Mouse (Mus musculus) stomach, postnatal 0 days (tissue): ENCODE data around the gene Ppp6r3. TPM values are rescaled to one million over a fixed set of nuclear protein-coding genes. Genes with fewer than 3 reads are reported as not detected.

Source experiments
- ATAC-seq: fragments of 200-750 bp; cut with Nextera tagmentation; 2 replicates; pipeline ENCODE4 v1.8.0; 2017; ENCODE audit not compliant: low FRiP score, low TSS enrichment
- DNase-seq: peaks from one replicate; pipeline ENCODE4 v3.0.0-alpha.2; 2016; ENCODE audit warnings: low spot score
- H3K27ac ChIP-seq: fragments of 300-500 bp; sonication (generic); replicated peaks from 2 replicates; pipeline ENCODE4 v1.5.1; 2014; ENCODE audit warnings: mild to moderate bottlenecking, control low read depth
- H3K27me3 ChIP-seq: fragments of 300-500 bp; sonication (generic); 2 replicates; pipeline ENCODE4 v1.6.1; 2014; ENCODE audit warnings: low read length; ENCODE audit not compliant: control insufficient read depth, insufficient read depth
- H3K36me3 ChIP-seq: fragments of 300-500 bp; sonication (generic); 2 replicates; pipeline ENCODE4 v1.6.1; 2014; ENCODE audit warnings: low read length, mixed read lengths; ENCODE audit not compliant: control insufficient read depth, insufficient read depth
- H3K4me1 ChIP-seq: fragments of 300-500 bp; sonication (generic); replicated peaks from 2 replicates; pipeline ENCODE4 v1.6.1; 2014; ENCODE audit warnings: antibody characterized with exemption; ENCODE audit not compliant: control insufficient read depth, insufficient read depth
- H3K4me2 ChIP-seq: fragments of 300-500 bp; sonication (generic); replicated peaks from 2 replicates; pipeline ENCODE4 v1.6.1; 2014; ENCODE audit warnings: low read depth, mild to moderate bottlenecking, control low read depth, moderate library complexity
- H3K4me3 ChIP-seq: fragments of 300-500 bp; sonication (generic); 2 replicates; pipeline ENCODE4 v1.5.1; 2014; ENCODE audit warnings: low read depth, low read length, control low read depth
- H3K9ac ChIP-seq: fragments of 300-500 bp; sonication (generic); 2 replicates; pipeline ENCODE4 v1.6.1; 2014; ENCODE audit warnings: mild to moderate bottlenecking, low read length, control low read depth, mixed read lengths
- H3K9me3 ChIP-seq: fragments of 300-500 bp; sonication (generic); 2 replicates; pipeline ENCODE4 v1.6.1; 2016; ENCODE audit warnings: low read length; ENCODE audit not compliant: control insufficient read depth
- CTCF ChIP-seq: IDR thresholded peaks from 2 replicates; pipeline ENCODE4 v1.5.1; 2016; ENCODE audit warnings: antibody characterized with exemption, low read depth, mild to moderate bottlenecking, moderate library complexity
- EP300 ChIP-seq: optimal IDR thresholded peaks from 2 replicates; pipeline ENCODE3; 2016; ENCODE audit warnings: antibody characterized with exemption
- WGBS: fragments of 180-500 bp; shearing (Covaris S2); extraction: QIAGEN DNeasy Blood & Tissue Kit; methylation state at CpG from one replicate; pipeline ENCODE4 v1.1.7; 2014; 5-methylcytosine and 5-hydroxymethylcytosine counted together
- polyA plus RNA-seq: library from polyadenylated mRNA; unstranded; fragments of >200 nt; fragmentation: Nextera tagmentation; extraction: Ambion mirVana; gene quantifications from 2 replicates; pipeline ENCODE4 v1.2.1, GENCODE M21; 2015

Gene Ppp6r3
- polyA plus RNA-seq, 1 experiment from 2014 or later = 18.6 TPM

- no peak for DNase-seq
- 70% methylated on average over 10 of the region's 10 CpGs for WGBS
Measured at GRCm38 (mm10) chr19:3441092-3441491, 134.5 kb downstream of the Ppp6r3 start.

GRCm38 (mm10) chr19:3440667-3441066, 134.9 kb downstream of the Ppp6r3 start:
- Histone ChIP-seq H3K27ac (no peak overlapping the region), H3K27me3 (no peaks in the 10 kb centered on the region), H3K9ac (no peak overlapping the region), H3K9me3 (no peaks in the 10 kb centered on the region), H3K4me2 (no peak overlapping the region), H3K36me3 (no peaks in the 10 kb centered on the region), H3K4me1 (no peaks in the 10 kb centered on the region), H3K4me3 (no peak overlapping the region)
- ATAC-seq (no peak), DNase-seq (no peak)
- no peak for TF ChIP-seq EP300
- TF ChIP-seq CTCF = no peak
- 76% methylated on average over 5 of the region's 5 CpGs for WGBS

More at GRCm38 (mm10) chr19:3441092-3441491, 134.5 kb downstream of the Ppp6r3 start:
- Histone ChIP-seq H3K4me1 (no peaks in the 10 kb centered on the region), H3K9ac (no peak overlapping the region), H3K27ac (no peak overlapping the region), H3K4me3 (no peak overlapping the region), H3K36me3 (no peaks in the 10 kb centered on the region), H3K4me2 (no peak overlapping the region), H3K27me3 (no peaks in the 10 kb centered on the region), H3K9me3 (no peaks in the 10 kb centered on the region)
- no peak for ATAC-seq
- TF ChIP-seq CTCF = no peak

- H3K36me3 ChIP-seq = no peaks in the 10 kb centered on the region
- no peak overlapping the region for H3K27ac ChIP-seq
- no peaks in the 10 kb centered on the region for H3K4me1 ChIP-seq
- H3K4me3 ChIP-seq = no peak overlapping the region
- peak; percentile 64 for TF ChIP-seq CTCF
- no peak for TF ChIP-seq EP300
- H3K4me2 ChIP-seq = no peak overlapping the region
- no peaks in the 10 kb centered on the region for H3K27me3 ChIP-seq
- ATAC-seq (no peak), DNase-seq (peak; percentile 47)
- H3K9me3 ChIP-seq = no peaks in the 10 kb centered on the region
- H3K9ac ChIP-seq = no peak overlapping the region
- WGBS = 52% methylated on average over 5 of the region's 5 CpGs
Measured at GRCm38 (mm10) chr19:3437980-3438379, 137.6 kb downstream of the Ppp6r3 start.

GRCm38 (mm10) chr19:3436840-3437239, 138.7 kb downstream of the Ppp6r3 start:
- H3K27ac ChIP-seq = no peak overlapping the region
- TF ChIP-seq EP300 (no peak), CTCF (peak; percentile 66)
- no peaks in the 10 kb centered on the region for H3K9me3 ChIP-seq
- 51% methylated on average over 9 of the region's 9 CpGs for WGBS
- DNase-seq = peak; percentile 58
- H3K4me2 ChIP-seq = no peak overlapping the region
- ATAC-seq = 0 out of 2 replicates have a peak, but pooled peaks have one; percentile 43
- H3K27me3 ChIP-seq = no peaks in the 10 kb centered on the region
- H3K4me1 ChIP-seq = no peaks in the 10 kb centered on the region
- no peaks in the 10 kb centered on the region for H3K36me3 ChIP-seq
- no peak overlapping the region for H3K4me3 ChIP-seq
- H3K9ac ChIP-seq = no peak overlapping the region

- DNase-seq = no peak
- Histone ChIP-seq H3K4me3 (no peak overlapping the region), H3K36me3 (no peaks in the 10 kb centered on the region), H3K27ac (no peak overlapping the region), H3K9ac (no peak overlapping the region), H3K4me1 (no peaks in the 10 kb centered on the region), H3K27me3 (no peaks in the 10 kb centered on the region), H3K4me2 (no peak overlapping the region), H3K9me3 (no peaks in the 10 kb centered on the region)
- TF ChIP-seq CTCF (no peak), EP300 (no peak)
- WGBS = 70% methylated on average over 3 of the region's 3 CpGs
- ATAC-seq = no peak
Measured at GRCm38 (mm10) chr19:3435824-3436223, 139.7 kb downstream of the Ppp6r3 start.

GRCm38 (mm10) chr19:3434641-3435040, 140.9 kb downstream of the Ppp6r3 start:
- Histone ChIP-seq H3K27me3 (no peaks in the 10 kb centered on the region), H3K36me3 (no peaks in the 10 kb centered on the region), H3K4me1 (no peaks in the 10 kb centered on the region), H3K27ac (no peak overlapping the region), H3K4me2 (no peak overlapping the region), H3K9ac (no peak overlapping the region), H3K9me3 (no peaks in the 10 kb centered on the region), H3K4me3 (no peak overlapping the region)
- DNase-seq (no peak), ATAC-seq (no peak)
- TF ChIP-seq CTCF (no peak), EP300 (no peak)
- 30% methylated on average over 4 of the region's 4 CpGs for WGBS
